Mouse (Mus musculus): ENCODE measurements around the gene Plppr3.

DNA sequence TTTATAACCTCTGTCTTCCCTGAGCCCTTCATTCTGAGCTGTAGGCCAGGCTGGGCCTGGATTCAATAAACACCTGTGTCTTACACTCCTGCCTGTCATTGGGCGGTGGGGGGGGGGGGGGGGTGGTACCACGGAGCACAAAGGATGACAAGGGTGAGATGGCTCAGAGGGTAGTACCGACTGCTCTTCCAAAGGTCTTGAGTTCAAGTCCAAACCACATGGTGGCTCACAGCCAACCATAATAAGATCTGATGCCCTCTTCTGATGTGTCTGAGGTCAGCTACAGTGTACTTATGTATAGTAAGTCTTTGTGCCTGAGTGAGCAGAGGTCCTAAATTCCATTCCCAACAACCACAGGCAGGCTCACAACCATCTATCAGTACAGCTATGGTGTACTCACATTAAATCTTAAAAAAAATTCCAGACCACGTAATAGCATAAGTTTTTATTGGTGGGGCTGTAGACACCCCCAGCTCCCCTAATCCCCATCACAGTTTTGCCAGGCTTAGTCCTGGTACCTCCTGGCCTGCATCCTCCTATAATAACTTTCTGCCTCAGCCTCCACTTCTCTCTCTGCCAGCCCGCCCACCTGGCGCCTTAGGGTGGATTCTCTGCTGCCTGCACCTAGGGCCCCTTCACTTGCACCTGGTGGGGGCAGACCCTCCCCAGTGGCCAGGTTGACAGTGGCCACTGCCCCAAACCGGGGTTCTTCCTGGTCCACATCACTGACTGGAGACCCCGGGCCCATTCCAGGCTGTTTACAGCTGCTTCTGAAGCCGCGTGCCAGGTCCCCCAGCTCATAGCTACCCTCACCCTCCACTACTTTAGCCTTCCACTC lies 9.9 kb downstream of the Plppr3 start:
- TF ChIP-seq CTCF (IDR thresholded peaks at IDR 0.05; ENCODE audit: control insufficient read depth, insufficient read depth, insufficient read length) (no peak), USF1 (IDR thresholded peaks at IDR 0.05; ENCODE audit: low read depth) (no peak), MYOD1 (IDR thresholded peaks at IDR 0.05; ENCODE audit: control insufficient read depth, insufficient read length, low read depth) (no peak)

Measured in C2C12 (cell line).